Comparison of ENCODE assay signal across 13 mouse cellular contexts in genomic region chr9:103465293-103465692, GRCm38 (mm10). TPM values are rescaled to one million over a fixed set of nuclear protein-coding genes. Genes with fewer than 3 reads are reported as not detected.
DNase-seq lines count a peak whose midpoint lies in the region; ATAC-seq and TF ChIP-seq lines count a peak whose summit lies in the region.
"Had no signal": no experiment of that assay in that cellular context is flagged by ENCODE, and none has a peak within 500 bp of the region (broad histone marks: within the 10 kb centered on the region; RNA-seq: fewer than 3 reads in every experiment).

No protein-coding gene starts in this region.

- 8% methylated on average over 1 of the region's 1 CpGs for WGBS in forebrain, embryonic 13.5 days
- 16% methylated on average over 1 of the region's 1 CpGs for WGBS in forebrain, postnatal 0 days
- 65% methylated on average over 1 of the region's 1 CpGs for WGBS in midbrain, embryonic 10.5 days
- WGBS in midbrain, postnatal 0 days, result 14% methylated on average over 1 of the region's 1 CpGs

- H3K4me2 ChIP-seq in forebrain, embryonic 13.5 days, result no peak overlapping the region
- H3K4me2 ChIP-seq in forebrain, postnatal 0 days (ENCODE audit: low read depth), result no peak overlapping the region
- no peak overlapping the region for H3K4me2 ChIP-seq in midbrain, postnatal 0 days (ENCODE audit: low read depth, low read length, poor library complexity, severe bottlenecking)
- H3K4me2 ChIP-seq: embryonic facial prominence, embryonic 13.5 days had no signal

- H3K27me3 ChIP-seq in forebrain, embryonic 13.5 days, result no peaks in the 10 kb centered on the region
- no peaks in the 10 kb centered on the region for H3K27me3 ChIP-seq in forebrain, postnatal 0 days (ENCODE audit: insufficient read depth, low read length)
- H3K27me3 ChIP-seq in midbrain, embryonic 10.5 days (ENCODE audit: low read depth, poor library complexity, severe bottlenecking), result no peaks in the 10 kb centered on the region
- H3K27me3 ChIP-seq in midbrain, postnatal 0 days (ENCODE audit: insufficient read depth, low read length), result no peaks in the 10 kb centered on the region
- H3K27me3 ChIP-seq: embryonic facial prominence, embryonic 13.5 days had no signal

- no peaks in the 10 kb centered on the region for H3K36me3 ChIP-seq in forebrain, embryonic 13.5 days (ENCODE audit: poor library complexity, severe bottlenecking)
- no peaks in the 10 kb centered on the region for H3K36me3 ChIP-seq in forebrain, postnatal 0 days (ENCODE audit: insufficient read depth)
- no peaks in the 10 kb centered on the region for H3K36me3 ChIP-seq in midbrain, embryonic 10.5 days
- no peaks in the 10 kb centered on the region for H3K36me3 ChIP-seq in midbrain, postnatal 0 days (ENCODE audit: insufficient read depth, low read length)
- H3K36me3 ChIP-seq: embryonic facial prominence, embryonic 13.5 days; heart, embryonic 10.5 days had no signal

- no peak overlapping the region for H3K9ac ChIP-seq in forebrain, embryonic 13.5 days
- H3K9ac ChIP-seq in forebrain, postnatal 0 days, result no peak overlapping the region
- H3K9ac ChIP-seq in midbrain, postnatal 0 days (replicated peaks; ENCODE audit: low read length, poor library complexity, severe bottlenecking), result no peak overlapping the region
- H3K9ac ChIP-seq: embryonic facial prominence, embryonic 13.5 days had no signal

- H3K9me3 ChIP-seq in forebrain, embryonic 13.5 days (replicated peaks), result no peaks in the 10 kb centered on the region
- H3K9me3 ChIP-seq in forebrain, postnatal 0 days (ENCODE audit: low read length), result no peaks in the 10 kb centered on the region
- H3K9me3 ChIP-seq in midbrain, embryonic 10.5 days (replicated peaks), result no peaks in the 10 kb centered on the region
- H3K9me3 ChIP-seq in midbrain, postnatal 0 days (ENCODE audit: low read length), result no peaks in the 10 kb centered on the region
- H3K9me3 ChIP-seq: embryonic facial prominence, embryonic 13.5 days; heart, embryonic 10.5 days had no signal

- no peak for TF ChIP-seq CTCF in forebrain, postnatal 0 days (IDR thresholded peaks at IDR 0.05; ENCODE audit: low read depth)
- no peak for TF ChIP-seq CTCF in midbrain, postnatal 0 days (IDR thresholded peaks at IDR 0.05)

- peak overlapping the region; percentile 86 for H3K27ac ChIP-seq in forebrain, embryonic 13.5 days
- peak overlapping the region; percentile 69 for H3K27ac ChIP-seq in forebrain, postnatal 0 days (ENCODE audit: low read depth, low read length)
- H3K27ac ChIP-seq in midbrain, embryonic 10.5 days (replicated peaks), result peak overlapping the region; percentile 73
- peak overlapping the region; percentile 59 for H3K27ac ChIP-seq in midbrain, postnatal 0 days (ENCODE audit: low read depth, low read length)
- H3K27ac ChIP-seq: embryonic facial prominence, embryonic 13.5 days; heart, embryonic 10.5 days had no signal

- no peak for DNase-seq in forebrain, postnatal 0 days
- no peak for DNase-seq in midbrain, embryonic 10.5 days (ENCODE audit: low spot score)
- DNase-seq in midbrain, postnatal 0 days (ENCODE audit: low spot score), result no peak
- DNase-seq in gastrocnemius, postnatal 25 days, result no peak
- DNase-seq in kidney, adult 18-20 months, result no peak
- DNase-seq: kidney, adult 2 months; thymus, postnatal 36 days had no signal

- H3K4me1 ChIP-seq in forebrain, embryonic 13.5 days, result peaks cover 23% of the 10 kb centered on the region
- peaks cover 3% of the 10 kb centered on the region for H3K4me1 ChIP-seq in forebrain, postnatal 0 days (ENCODE audit: insufficient read depth)
- H3K4me1 ChIP-seq in midbrain, embryonic 10.5 days, result peaks cover 17% of the 10 kb centered on the region
- H3K4me1 ChIP-seq in midbrain, postnatal 0 days (ENCODE audit: insufficient read depth, low read length), result peaks cover 9% of the 10 kb centered on the region; the same call in 1 of the 2 replicates

- peak; percentile 57; the same call in 1 of the 2 replicates for ATAC-seq in forebrain, embryonic 13.5 days
- ATAC-seq in forebrain, postnatal 0 days, result peak; percentile 62
- no peak for ATAC-seq in midbrain, postnatal 0 days (ENCODE audit: low FRiP score)
- no peak for ATAC-seq in CD4-positive, CD25-positive, alpha-beta regulatory T cell, adult 4 months
- ATAC-seq: lung, postnatal 0 days; Patski had no signal

- H3K4me3 ChIP-seq in forebrain, embryonic 13.5 days, result no peak overlapping the region
- H3K4me3 ChIP-seq in forebrain, postnatal 0 days (ENCODE audit: low read depth, low read length), result no peak overlapping the region
- no peak overlapping the region for H3K4me3 ChIP-seq in midbrain, embryonic 10.5 days
- no peak overlapping the region for H3K4me3 ChIP-seq in midbrain, postnatal 0 days (ENCODE audit: low read depth, low read length)
- H3K4me3 ChIP-seq: embryonic facial prominence, embryonic 13.5 days; heart, embryonic 10.5 days had no signal

RNA-seq across cellular contexts. Expression of gene Bfsp2, which starts 14.9 kb away (rescaled TPM):
- polyA plus RNA-seq in forebrain, embryonic 13.5 days (2015; fragmentation: Nextera tagmentation; extraction: Ambion mirVana), result 1.8 and 2.5 TPM in 2 replicates
- 1.5 and 2.6 TPM in 2 replicates for total RNA-seq in forebrain, postnatal 0 days (2014; rRNA removed)
- polyA plus RNA-seq in forebrain, postnatal 0 days (2015; fragmentation: Nextera tagmentation; extraction: Ambion mirVana), result 1.9 and 2.4 TPM in 2 replicates
- polyA plus RNA-seq in midbrain, embryonic 10.5 days (2016; fragmentation: Nextera tagmentation; extraction: Ambion mirVana), result 0.75 and 2.0 TPM in 2 replicates
- 1.2 and 1.8 TPM in 2 replicates for total RNA-seq in midbrain, postnatal 0 days (2014; rRNA removed)
- 3.0 and 3.3 TPM in 2 replicates for polyA plus RNA-seq in midbrain, postnatal 0 days (2015; fragmentation: Nextera tagmentation; extraction: Ambion mirVana)
- 1 to 10 TPM in 1 of 2 experiments, under 1 TPM in 1; 0.54 to 4.1 TPM for polyA plus RNA-seq in CD4-positive, CD25-positive, alpha-beta regulatory T cell, adult 4 months (2017; shearing (Covaris generic))
- under 1 TPM; 0.48 to 0.49 TPM for total RNA-seq in gastrocnemius, postnatal 25 days (2021)
- polyA plus RNA-seq: Patski had no signal

Comparison
In these comparisons a context has a peak if more than half of its experiments do, and no peak if none do; other contexts are left out.
1. ATAC-seq: peak in forebrain, embryonic 13.5 days (single experiment) and forebrain, postnatal 0 days (single experiment); none in midbrain, postnatal 0 days (single experiment) and CD4-positive, CD25-positive, alpha-beta regulatory T cell, adult 4 months (single experiment).
2. Peak in every context shown above with its lines, with median percentiles within 50 percentile points of each other: H3K27ac ChIP-seq.